Mouse (Mus musculus) R1 (cell line): ENCODE measurements at regions not wholly inside any gene's neighbourhood (a gene's known extent, or its start where the extent isn't known, plus 50 kb on each side); places are given as distances from the start of the nearest gene placed in this dataset.
A peak's percentile ranks its signal among the peaks of the same experiment; 100 is the strongest.

Experiments
- DNase-seq: peaks from one replicate; pipeline ENCODE4 v3.0.0-alpha.2; 2018; ENCODE audit warnings: low read depth, low spot score

GRCm38 (mm10) chr2:117910781-117911180, 200.9 kb upstream of the Thbs1 start:
- no peak for DNase-seq

GRCm38 (mm10) chr2:117912722-117913121, 199.0 kb upstream of the Thbs1 start:
- DNase-seq: peak; percentile 5

- no peak for DNase-seq
These were observed 197.8 kb upstream of the Thbs1 start for GRCm38 (mm10) chr2:117913846-117914245.

GRCm38 (mm10) chr2:117915821-117916220, 195.9 kb upstream of the Thbs1 start:
- no peak for DNase-seq

- DNase-seq: no peak
These were observed 194.5 kb upstream of the Thbs1 start for GRCm38 (mm10) chr2:117917181-117917580.

GRCm38 (mm10) chr2:117924877-117925276, 186.8 kb upstream of the Thbs1 start:
- DNase-seq: peak; percentile 24

GRCm38 (mm10) chr2:117925412-117925811, 186.3 kb upstream of the Thbs1 start:
- no peak for DNase-seq

GRCm38 (mm10) chr2:117928062-117928461, 183.6 kb upstream of the Thbs1 start:
- no peak for DNase-seq

- DNase-seq: no peak
These were observed 182.1 kb upstream of the Thbs1 start for GRCm38 (mm10) chr2:117929586-117929985.

GRCm38 (mm10) chr2:117930895-117931537, 180.7 kb upstream of the Thbs1 start:
- no peak for DNase-seq

- no peak for DNase-seq
These were observed 175.1 kb upstream of the Thbs1 start for GRCm38 (mm10) chr2:117936590-117936989.

GRCm38 (mm10) chr2:117938283-117939049, 173.2 kb upstream of the Thbs1 start:
- DNase-seq: no peak

GRCm38 (mm10) chr2:117941517-117942096, 170.1 kb upstream of the Thbs1 start:
- DNase-seq: no peak

- no peak for DNase-seq
These were observed 168.0 kb upstream of the Thbs1 start for GRCm38 (mm10) chr2:117943666-117944065.

- DNase-seq: no peak
These were observed 167.4 kb upstream of the Thbs1 start for GRCm38 (mm10) chr2:117944325-117944724.

- DNase-seq: no peak
These were observed 166.7 kb upstream of the Thbs1 start for GRCm38 (mm10) chr2:117944942-117945341.

- DNase-seq: no peak
These were observed 161.0 kb upstream of the Thbs1 start for GRCm38 (mm10) chr2:117950431-117951336.

GRCm38 (mm10) chr2:117951337-117951718, 160.3 kb upstream of the Thbs1 start:
- DNase-seq: no peak

- no peak for DNase-seq
These were observed 152.9 kb upstream of the Thbs1 start for GRCm38 (mm10) chr2:117958737-117959136.

GRCm38 (mm10) chr2:117959440-117959839, 152.2 kb upstream of the Thbs1 start:
- no peak for DNase-seq

GRCm38 (mm10) chr2:117962531-117962930, 149.1 kb upstream of the Thbs1 start:
- DNase-seq: no peak

- DNase-seq: no peak
These were observed 148.2 kb upstream of the Thbs1 start for GRCm38 (mm10) chr2:117963526-117963925.
